Mouse (Mus musculus) naive thymus-derived CD4-positive, alpha-beta T cell, adult 5 months (primary cell): ENCODE measurements around the gene Olfr357. TPM values are rescaled to one million over a fixed set of nuclear protein-coding genes. Genes with fewer than 3 reads are reported as not detected.

Experiments used
- polyA plus RNA-seq: library from polyadenylated mRNA; unstranded; fragments of 100-300 nt; shearing (Covaris generic); gene quantifications from one replicate; pipeline ENCODE4 v1.2.1, GENCODE M21; 2017

The Olfr357 gene
- polyA plus RNA-seq = not detected

DNA sequence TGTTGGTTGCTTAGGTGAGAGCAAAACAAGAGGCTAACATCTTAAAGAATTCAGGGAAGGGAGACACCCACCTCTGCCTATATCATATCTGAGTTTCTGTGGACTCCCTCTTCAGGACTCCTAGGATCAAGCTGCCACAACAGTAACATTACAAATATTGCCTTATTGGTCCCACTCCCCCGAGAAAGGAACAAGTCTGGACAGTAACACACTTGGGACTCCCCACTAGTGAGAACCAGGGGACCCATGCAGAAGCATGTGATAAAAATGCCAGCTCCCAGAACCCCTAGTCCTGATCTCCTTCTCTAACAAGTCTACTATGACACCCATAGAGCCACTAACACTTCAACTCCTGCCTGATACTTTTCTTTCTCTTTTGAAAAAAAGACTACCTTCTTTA, at the start of gene Olfr357:
Olfr357 (plus strand) TSS at position 301 of the 400 bp plus-strand sequence.

GRCm38 (mm10) chr2:37009235-37009634, 15.6 kb downstream of the Olfr357 start, which contains the start of gene Olfr358:
TSS of gene Olfr358 (minus strand) at chr2:37009335.

Other genes starting within 250 kb of the Olfr357 start
- gene Olfr348, start 209.6 kb upstream of the Olfr357 start, polyA plus RNA-seq = not detected
- 0.53 TPM for gene Olfr50, start 203.3 kb upstream of the Olfr357 start, polyA plus RNA-seq
- gene Olfr3, start 176.8 kb upstream of the Olfr357 start, polyA plus RNA-seq = not detected
- gene Olfr350, start 147.5 kb upstream of the Olfr357 start, polyA plus RNA-seq = not detected
- gene Olfr351, start 131.2 kb upstream of the Olfr357 start, polyA plus RNA-seq = not detected
- not detected for gene Olfr352, start 125.4 kb upstream of the Olfr357 start, polyA plus RNA-seq
- gene Olfr353, start 100.9 kb upstream of the Olfr357 start, polyA plus RNA-seq = not detected
- 0.09 TPM for gene Olfr354, start 88.1 kb upstream of the Olfr357 start, polyA plus RNA-seq
- gene Olfr355, start 64.9 kb upstream of the Olfr357 start, polyA plus RNA-seq = not detected
- not detected for gene Olfr356, start 56.7 kb upstream of the Olfr357 start, polyA plus RNA-seq
- not detected for gene Olfr358, start 15.5 kb downstream of the Olfr357 start, polyA plus RNA-seq
- gene Olfr360, start 71.9 kb downstream of the Olfr357 start, polyA plus RNA-seq = not detected
- gene Olfr361, start 95.5 kb downstream of the Olfr357 start, polyA plus RNA-seq = not detected
- not detected for gene Olfr362, start 124.1 kb downstream of the Olfr357 start, polyA plus RNA-seq
- not detected for gene Olfr364-ps1, start 145.5 kb downstream of the Olfr357 start, polyA plus RNA-seq
- not detected for gene Olfr365, start 194.4 kb downstream of the Olfr357 start, polyA plus RNA-seq
- gene Olfr366, start 217.7 kb downstream of the Olfr357 start, polyA plus RNA-seq = not detected